Mouse (Mus musculus) forebrain, embryonic 14.5 days (tissue): Measurements from ENCODE around the gene Spsb4. TPM values are rescaled to one million over a fixed set of nuclear protein-coding genes. Genes with fewer than 3 reads are reported as not detected.

ENCODE experiments used
- ATAC-seq: fragments of 200-750 bp; cut with Nextera tagmentation; 2 replicates; pipeline ENCODE4 v1.8.0; 2017; ENCODE audit warnings: mild to moderate bottlenecking, moderate library complexity
- DNase-seq: peaks from one replicate; pipeline ENCODE4 v3.0.0-alpha.2; 2015; ENCODE audit warnings: low spot score
- H3K27ac ChIP-seq: fragments of 300-500 bp; sonication (generic); 2 replicates; pipeline ENCODE4 v1.5.1; 2014; ENCODE audit warnings: low read depth, mild to moderate bottlenecking, control low read depth, low read length, moderate library complexity
- H3K27me3 ChIP-seq: fragments of 300-500 bp; sonication (generic); replicated peaks from 2 replicates; pipeline ENCODE4 v1.6.1; 2014; ENCODE audit warnings: low read length, control low read depth, mixed read lengths; ENCODE audit not compliant: control insufficient read depth, insufficient read depth
- H3K36me3 ChIP-seq: fragments of 300-500 bp; sonication (generic); 2 replicates; pipeline ENCODE4 v1.6.1; 2014; ENCODE audit warnings: low read length, control low read depth; ENCODE audit not compliant: control insufficient read depth, insufficient read depth
- H3K4me1 ChIP-seq: fragments of 300-500 bp; sonication (generic); 2 replicates; pipeline ENCODE4 v1.6.1; 2014; ENCODE audit warnings: antibody characterized with exemption, low read length, control low read depth; ENCODE audit not compliant: control insufficient read depth, insufficient read depth
- H3K4me2 ChIP-seq: fragments of 300-500 bp; sonication (generic); 2 replicates; pipeline ENCODE4 v1.6.1; 2014; ENCODE audit warnings: mild to moderate bottlenecking, control low read depth, low read length
- H3K4me3 ChIP-seq: fragments of 300-500 bp; sonication (generic); 2 replicates; pipeline ENCODE4 v1.5.1; 2014; ENCODE audit warnings: low read depth, low read length, control low read depth
- H3K9ac ChIP-seq: fragments of 300-500 bp; sonication (generic); 2 replicates; pipeline ENCODE4 v1.6.1; 2014; ENCODE audit warnings: mild to moderate bottlenecking, low read length, control low read depth, moderate library complexity
- H3K9me3 ChIP-seq: fragments of 300-500 bp; sonication (generic); replicated peaks from 2 replicates; pipeline ENCODE4 v1.6.1; 2016; ENCODE audit warnings: low read length, control low read depth, mixed read lengths; ENCODE audit not compliant: control insufficient read depth
- WGBS: fragments of 180-500 bp; shearing (Covaris S2); extraction: QIAGEN DNeasy Blood & Tissue Kit; methylation state at CpG from one replicate; pipeline ENCODE4 v1.1.7; 2014; 5-methylcytosine and 5-hydroxymethylcytosine counted together
- polyA plus RNA-seq: library from polyadenylated mRNA; unstranded; fragments of >200 nt; fragmentation: Nextera tagmentation; extraction: Ambion mirVana; gene quantifications from 2 replicates; pipeline ENCODE4 v1.2.1, GENCODE M21; 2014

Spsb4 gene
- polyA plus RNA-seq, 1 experiment from 2014 or later: 20.8 TPM

- no peak overlapping the region for H3K9ac ChIP-seq
- WGBS: 76% methylated on average over 6 of the region's 6 CpGs
- no peaks in the 10 kb centered on the region for H3K27me3 ChIP-seq
- ATAC-seq: no peak
- no peaks in the 10 kb centered on the region for H3K9me3 ChIP-seq
- DNase-seq: no peak
- H3K4me1 ChIP-seq: no peaks in the 10 kb centered on the region
- H3K4me2 ChIP-seq: no peak overlapping the region
- H3K27ac ChIP-seq: no peak overlapping the region
- H3K36me3 ChIP-seq: no peaks in the 10 kb centered on the region
- H3K4me3 ChIP-seq: no peak overlapping the region
Measured at GRCm38 (mm10) chr9:96914851-96915250, 103.8 kb downstream of the Spsb4 start.

- DNase-seq: no peak
- no peak overlapping the region for H3K4me2 ChIP-seq
- no peaks in the 10 kb centered on the region for H3K9me3 ChIP-seq
- H3K4me1 ChIP-seq: no peaks in the 10 kb centered on the region
- H3K27me3 ChIP-seq: no peaks in the 10 kb centered on the region
- WGBS: 90% methylated on average over 3 of the region's 3 CpGs
- no peak overlapping the region for H3K4me3 ChIP-seq
- H3K27ac ChIP-seq: no peak overlapping the region
- H3K36me3 ChIP-seq: no peaks in the 10 kb centered on the region
- H3K9ac ChIP-seq: no peak overlapping the region
- ATAC-seq: no peak
Measured at GRCm38 (mm10) chr9:96914005-96914404, 104.6 kb downstream of the Spsb4 start.

- H3K4me1 ChIP-seq: no peaks in the 10 kb centered on the region
- no peak overlapping the region for H3K27ac ChIP-seq
- H3K27me3 ChIP-seq: no peaks in the 10 kb centered on the region
- no peak for ATAC-seq
- H3K36me3 ChIP-seq: no peaks in the 10 kb centered on the region
- H3K4me3 ChIP-seq: no peak overlapping the region
- H3K9ac ChIP-seq: no peak overlapping the region
- DNase-seq: no peak
- WGBS: 88% methylated on average over 1 of the region's 1 CpGs
- H3K4me2 ChIP-seq: no peak overlapping the region
- H3K9me3 ChIP-seq: no peaks in the 10 kb centered on the region
Measured at GRCm38 (mm10) chr9:96909503-96909902, 109.1 kb downstream of the Spsb4 start.

GRCm38 (mm10) chr9:96908737-96909136 is 109.9 kb downstream of the Spsb4 start:
- Histone ChIP-seq H3K9ac (no peak overlapping the region), H3K4me2 (no peak overlapping the region), H3K27me3 (no peaks in the 10 kb centered on the region), H3K9me3 (no peaks in the 10 kb centered on the region), H3K36me3 (no peaks in the 10 kb centered on the region), H3K4me1 (no peaks in the 10 kb centered on the region), H3K27ac (no peak overlapping the region), H3K4me3 (no peak overlapping the region)
- DNase-seq (no peak), ATAC-seq (no peak)
- 68% methylated on average over 2 of the region's 2 CpGs for WGBS

- Histone ChIP-seq H3K9ac (no peak overlapping the region), H3K4me2 (no peak overlapping the region), H3K36me3 (no peaks in the 10 kb centered on the region), H3K4me1 (no peaks in the 10 kb centered on the region), H3K9me3 (no peaks in the 10 kb centered on the region), H3K27ac (peak overlapping the region; percentile 62; the same call in 1 of the 2 replicates), H3K27me3 (no peaks in the 10 kb centered on the region), H3K4me3 (no peak overlapping the region)
- peak; percentile 75 for ATAC-seq
- DNase-seq: peak; percentile 56
- 79% methylated on average over 7 of the region's 7 CpGs for WGBS
Measured at GRCm38 (mm10) chr9:96904360-96905355, 114.0 kb downstream of the Spsb4 start.

GRCm38 (mm10) chr9:96899717-96900116 is 118.9 kb downstream of the Spsb4 start:
- no peak for DNase-seq
- WGBS: 89% methylated on average over 5 of the region's 5 CpGs

GRCm38 (mm10) chr9:96899004-96899403 is 119.6 kb downstream of the Spsb4 start:
- Histone ChIP-seq H3K27me3 (no peaks in the 10 kb centered on the region), H3K4me1 (no peaks in the 10 kb centered on the region), H3K27ac (no peak overlapping the region), H3K4me2 (no peak overlapping the region), H3K9ac (no peak overlapping the region), H3K4me3 (no peak overlapping the region), H3K9me3 (no peaks in the 10 kb centered on the region; the same call in 1 of the 2 replicates), H3K36me3 (no peaks in the 10 kb centered on the region)
- DNase-seq (no peak), ATAC-seq (no peak)

More at GRCm38 (mm10) chr9:96899717-96900116, 118.9 kb downstream of the Spsb4 start:
- no peak for ATAC-seq
- no peaks in the 10 kb centered on the region for H3K9me3 ChIP-seq
- H3K27me3 ChIP-seq: no peaks in the 10 kb centered on the region
- no peak overlapping the region for H3K9ac ChIP-seq
- H3K36me3 ChIP-seq: no peaks in the 10 kb centered on the region
- no peak overlapping the region for H3K4me2 ChIP-seq
- no peak overlapping the region for H3K4me3 ChIP-seq
- no peaks in the 10 kb centered on the region for H3K4me1 ChIP-seq
- H3K27ac ChIP-seq: no peak overlapping the region

GRCm38 (mm10) chr9:96896690-96897089 is 122.0 kb downstream of the Spsb4 start:
- H3K9ac ChIP-seq: no peak overlapping the region
- H3K4me2 ChIP-seq: no peak overlapping the region
- peaks cover 12% of the 10 kb centered on the region for H3K4me1 ChIP-seq
- H3K36me3 ChIP-seq: no peaks in the 10 kb centered on the region
- no peak overlapping the region for H3K4me3 ChIP-seq
- ATAC-seq: no peak
- DNase-seq: no peak
- H3K27ac ChIP-seq: no peak overlapping the region
- H3K9me3 ChIP-seq: no peaks in the 10 kb centered on the region; the same call in 1 of the 2 replicates
- 95% methylated on average over 1 of the region's 1 CpGs for WGBS
- no peaks in the 10 kb centered on the region for H3K27me3 ChIP-seq

GRCm38 (mm10) chr9:96893582-96893981 is 125.1 kb downstream of the Spsb4 start:
- Histone ChIP-seq H3K4me2 (no peak overlapping the region), H3K4me1 (peaks cover 25% of the 10 kb centered on the region), H3K9me3 (no peaks in the 10 kb centered on the region; the same call in 1 of the 2 replicates), H3K9ac (no peak overlapping the region), H3K4me3 (no peak overlapping the region), H3K36me3 (no peaks in the 10 kb centered on the region), H3K27me3 (no peaks in the 10 kb centered on the region), H3K27ac (no peak overlapping the region)
- ATAC-seq (no peak), DNase-seq (no peak)
- 89% methylated on average over 5 of the region's 5 CpGs for WGBS
